Mouse (Mus musculus) heart, embryonic 15.5 days (tissue): ENCODE data around the gene Prkca. TPM values are rescaled to one million over a fixed set of nuclear protein-coding genes. Genes with fewer than 3 reads are reported as not detected.

Source experiments
- ATAC-seq: fragments of 200-750 bp; cut with Nextera tagmentation; replicated peaks from 2 replicates; pipeline ENCODE4 v1.8.0; 2017; ENCODE audit warnings: low read depth, moderate TSS enrichment; ENCODE audit not compliant: insufficient number of reproducible peaks, insufficient read depth, low FRiP score
- H3K27ac ChIP-seq: fragments of 300-500 bp; sonication (generic); 2 replicates; pipeline ENCODE4 v1.5.1; 2015; ENCODE audit warnings: mild to moderate bottlenecking, inconsistent platforms
- H3K27me3 ChIP-seq: fragments of 300-500 bp; sonication (generic); 2 replicates; pipeline ENCODE4 v1.6.1; 2015; ENCODE audit warnings: inconsistent platforms
- H3K36me3 ChIP-seq: fragments of 300-500 bp; sonication (generic); 2 replicates; pipeline ENCODE4 v1.6.1; 2015; ENCODE audit warnings: mild to moderate bottlenecking, inconsistent platforms
- H3K4me1 ChIP-seq: fragments of 300-500 bp; sonication (generic); replicated peaks from 2 replicates; pipeline ENCODE4 v1.6.1; 2015; ENCODE audit warnings: inconsistent platforms
- H3K4me2 ChIP-seq: fragments of 300-500 bp; sonication (generic); 2 replicates; pipeline ENCODE4 v1.6.1; 2015; ENCODE audit warnings: inconsistent platforms, mild to moderate bottlenecking, moderate library complexity
- H3K4me3 ChIP-seq: fragments of 300-500 bp; sonication (generic); 2 replicates; pipeline ENCODE4 v1.5.1; 2015; ENCODE audit warnings: mild to moderate bottlenecking, inconsistent platforms
- H3K9ac ChIP-seq: fragments of 300-500 bp; sonication (generic); 2 replicates; pipeline ENCODE4 v1.6.1; 2015; ENCODE audit warnings: mild to moderate bottlenecking, inconsistent platforms
- H3K9me3 ChIP-seq: fragments of 300-500 bp; sonication (generic); replicated peaks from 2 replicates; pipeline ENCODE4 v1.6.1; 2016; ENCODE audit warnings: inconsistent platforms
- WGBS: fragments of 180-500 bp; shearing (Covaris S2); methylation state at CpG from one replicate; pipeline ENCODE4 v1.1.7; 2015; ENCODE audit warnings: mixed read lengths; 5-methylcytosine and 5-hydroxymethylcytosine counted together
- polyA plus RNA-seq: library from polyadenylated mRNA; unstranded; fragments of >200 nt; fragmentation: Nextera tagmentation; extraction: Ambion mirVana; gene quantifications from 2 replicates; pipeline ENCODE4 v1.2.1, GENCODE M21; 2015

The Prkca gene
- polyA plus RNA-seq: 13.7 and 16.4 TPM in 2 replicates

DNA sequence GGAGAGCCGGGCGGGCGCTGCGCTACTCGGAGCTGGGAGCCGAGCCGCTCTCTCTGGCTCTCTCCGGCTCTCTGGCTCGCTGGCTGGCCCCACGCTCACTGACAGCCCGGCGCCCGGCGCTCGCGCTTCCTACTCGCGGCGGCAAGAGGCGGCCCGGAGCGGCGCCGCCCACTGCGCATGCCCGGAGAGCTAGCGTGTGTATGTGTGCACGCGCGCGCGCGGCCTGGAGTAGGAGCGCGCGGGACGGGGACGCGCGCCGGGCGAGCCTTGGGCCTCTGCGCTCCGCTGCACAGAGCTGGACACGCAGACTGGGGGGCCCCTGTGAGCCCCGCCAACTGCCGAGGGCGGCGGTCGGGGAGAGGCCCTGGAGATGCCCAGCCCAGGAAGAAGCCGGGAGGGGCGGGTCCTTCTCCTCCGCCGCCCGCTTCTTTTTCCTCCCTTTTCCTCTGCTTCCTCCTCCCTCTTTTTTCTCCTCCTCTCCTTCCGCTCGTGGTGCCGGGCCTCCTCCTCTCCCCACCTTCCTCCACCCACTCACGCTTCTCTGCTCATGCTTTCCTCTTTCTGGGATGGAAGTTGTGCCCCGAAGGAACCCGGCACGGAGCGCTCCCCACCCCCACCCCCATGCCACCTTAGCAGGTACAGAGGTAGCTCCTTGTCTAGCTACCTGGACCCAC, at the start of gene Prkca:
Prkca (minus strand) TSS at position 140 of the 674 bp plus-strand sequence.
- WGBS: under 1% methylated on average over 56 of the region's 63 CpGs
- ATAC-seq: peak; percentile 90
- Histone ChIP-seq H3K4me3 (peak within 1 kb of the TSS; percentile 75), H3K36me3 (no peaks in the 10 kb centered on the region), H3K9me3 (no peaks in the 10 kb centered on the region), H3K27me3 (no peaks in the 10 kb centered on the region), H3K9ac (peak within 1 kb of the TSS; percentile 91), H3K4me1 (peaks cover 16% of the 10 kb centered on the region), H3K4me2 (peak within 1 kb of the TSS; percentile 94), H3K27ac (peak within 1 kb of the TSS; percentile 89)

DNA sequence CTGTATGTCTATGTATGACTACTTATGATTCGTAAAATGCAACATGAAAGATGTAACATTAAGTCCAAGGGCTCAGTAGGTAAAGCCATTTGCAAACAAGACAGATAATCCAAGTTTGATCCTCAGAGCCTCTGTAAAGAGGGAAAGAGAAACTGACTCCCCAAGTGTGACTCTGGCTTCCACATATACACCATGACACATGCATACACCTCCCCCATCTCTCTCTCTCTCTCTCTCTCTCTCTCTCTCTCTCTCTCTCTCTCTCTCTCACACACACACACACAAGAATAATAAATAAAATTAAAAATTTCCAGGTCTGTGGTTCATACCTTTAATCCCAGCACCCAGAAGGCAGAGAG, 41.9 kb upstream of the Prkca start:
- H3K27ac ChIP-seq: no peak overlapping the region
- H3K4me2 ChIP-seq: no peak overlapping the region
- H3K4me3 ChIP-seq: no peak overlapping the region
- H3K4me1 ChIP-seq: 0 out of 2 replicates have a peak, but pooled peaks cover 3% of the 10 kb centered on the region
- 88% methylated on average over 1 of the region's 1 CpGs for WGBS
- H3K9me3 ChIP-seq: no peaks in the 10 kb centered on the region
- H3K27me3 ChIP-seq: no peaks in the 10 kb centered on the region
- H3K9ac ChIP-seq: no peak overlapping the region
- ATAC-seq: no peak
- no peaks in the 10 kb centered on the region for H3K36me3 ChIP-seq

- no peak for ATAC-seq
Measured at GRCm38 (mm10) chr11:108384920-108385665, 41.4 kb upstream of the Prkca start.

DNA sequence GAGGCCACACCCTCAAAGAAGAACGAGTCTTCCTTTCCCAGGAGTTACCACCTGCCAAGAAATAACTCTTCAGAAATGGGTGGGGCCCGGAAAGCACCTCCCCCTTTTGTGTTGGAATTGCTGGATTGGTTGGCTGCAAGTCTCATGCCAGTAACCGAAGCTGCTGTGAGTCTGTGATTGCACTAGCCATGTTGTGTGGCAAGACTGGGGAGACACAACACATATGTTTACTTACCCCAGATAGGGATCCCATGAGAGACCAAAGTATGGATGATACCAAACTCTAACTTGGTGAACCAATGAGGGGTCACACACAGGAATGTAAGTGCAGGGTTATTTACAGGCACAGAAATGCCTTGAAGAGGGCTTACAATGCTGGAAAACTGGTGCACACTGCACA, 38.9 kb upstream of the Prkca start:
- no peak for ATAC-seq
- Histone ChIP-seq H3K9ac (no peak overlapping the region), H3K27me3 (no peaks in the 10 kb centered on the region), H3K27ac (no peak overlapping the region), H3K36me3 (no peaks in the 10 kb centered on the region), H3K4me2 (no peak overlapping the region), H3K4me3 (no peak overlapping the region), H3K9me3 (no peaks in the 10 kb centered on the region), H3K4me1 (peaks cover 3% of the 10 kb centered on the region; the same call in 1 of the 2 replicates)
- WGBS: 76% methylated on average over 3 of the region's 3 CpGs

More at GRCm38 (mm10) chr11:108384920-108385665, 41.4 kb upstream of the Prkca start:
- Histone ChIP-seq H3K9me3 (no peaks in the 10 kb centered on the region), H3K27me3 (no peaks in the 10 kb centered on the region), H3K4me1 (0 out of 2 replicates have a peak, but pooled peaks cover 3% of the 10 kb centered on the region), H3K4me2 (no peak overlapping the region), H3K36me3 (no peaks in the 10 kb centered on the region), H3K4me3 (no peak overlapping the region), H3K27ac (no peak overlapping the region), H3K9ac (no peak overlapping the region)
- WGBS: 59% methylated on average over 4 of the region's 4 CpGs

DNA sequence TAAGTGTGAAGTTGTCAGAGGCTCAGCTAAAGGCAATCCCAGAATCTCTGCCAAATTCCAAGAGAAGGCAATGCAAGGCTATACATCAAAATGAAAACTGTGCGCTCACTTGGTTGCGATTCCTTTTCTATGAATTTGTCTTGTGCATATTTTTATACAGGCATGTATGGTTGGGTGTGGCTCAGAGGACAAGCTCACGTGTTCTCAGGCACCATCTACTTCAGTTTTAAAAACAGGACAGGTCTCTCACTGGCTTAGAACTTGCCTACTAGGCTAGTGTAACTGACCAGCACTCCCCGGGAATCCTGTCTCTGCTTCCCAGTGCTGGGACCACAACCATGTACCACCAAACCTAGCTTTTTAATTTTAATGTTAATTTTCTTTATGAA, 34.6 kb upstream of the Prkca start:
- H3K9me3 ChIP-seq: no peaks in the 10 kb centered on the region
- H3K9ac ChIP-seq: no peak overlapping the region
- WGBS: 65% methylated on average over 4 of the region's 4 CpGs
- no peak overlapping the region for H3K4me3 ChIP-seq
- H3K36me3 ChIP-seq: no peaks in the 10 kb centered on the region
- no peak overlapping the region for H3K4me2 ChIP-seq
- no peak overlapping the region for H3K27ac ChIP-seq
- no peaks in the 10 kb centered on the region; the same call in 1 of the 2 replicates for H3K4me1 ChIP-seq
- ATAC-seq: no peak
- no peaks in the 10 kb centered on the region for H3K27me3 ChIP-seq

GRCm38 (mm10) chr11:108377680-108378362, 34.1 kb upstream of the Prkca start:
- peak; percentile 58; the same call in 1 of the 2 replicates for ATAC-seq
- WGBS: 39% methylated on average over 19 of the region's 19 CpGs
- no peaks in the 10 kb centered on the region for H3K9me3 ChIP-seq

DNA sequence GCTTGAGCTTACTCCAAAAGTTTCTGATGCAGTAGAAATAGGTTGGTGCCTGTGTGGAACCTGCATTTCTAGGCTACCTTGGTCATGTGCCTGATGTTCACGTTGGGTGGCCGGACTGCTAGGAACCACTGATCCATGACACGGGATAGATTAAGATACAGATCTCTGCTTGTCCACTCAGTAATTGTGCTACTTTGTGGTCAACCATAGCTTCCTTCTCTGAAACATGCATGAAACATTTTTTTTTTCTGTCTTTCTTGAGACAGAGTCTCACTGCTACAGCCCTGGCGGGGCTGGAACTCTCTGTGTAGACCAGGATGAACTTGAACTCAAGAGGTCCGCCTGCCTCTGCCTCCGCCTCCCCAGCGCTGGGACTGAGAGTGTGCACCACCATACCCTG, 33.1 kb upstream of the Prkca start:
- Histone ChIP-seq H3K9me3 (no peaks in the 10 kb centered on the region), H3K4me3 (no peak overlapping the region), H3K27me3 (no peaks in the 10 kb centered on the region), H3K36me3 (no peaks in the 10 kb centered on the region), H3K4me1 (peaks cover under 1% of the 10 kb centered on the region), H3K4me2 (no peak overlapping the region), H3K9ac (no peak overlapping the region), H3K27ac (no peak overlapping the region)
- ATAC-seq: no peak
- WGBS: 91% methylated on average over 7 of the region's 7 CpGs

More at GRCm38 (mm10) chr11:108377680-108378362, 34.1 kb upstream of the Prkca start:
- no peak overlapping the region for H3K27ac ChIP-seq
- no peaks in the 10 kb centered on the region for H3K27me3 ChIP-seq
- H3K4me1 ChIP-seq: no peaks in the 10 kb centered on the region; the same call in 1 of the 2 replicates
- H3K4me3 ChIP-seq: no peak overlapping the region
- no peaks in the 10 kb centered on the region for H3K36me3 ChIP-seq
- no peak overlapping the region for H3K9ac ChIP-seq
- peak overlapping the region; percentile 20; the same call in 1 of the 2 replicates for H3K4me2 ChIP-seq

- ATAC-seq: no peak
- Histone ChIP-seq H3K36me3 (no peaks in the 10 kb centered on the region), H3K27ac (no peak overlapping the region), H3K4me2 (no peak overlapping the region), H3K9me3 (no peaks in the 10 kb centered on the region), H3K4me3 (no peak overlapping the region), H3K27me3 (no peaks in the 10 kb centered on the region), H3K4me1 (peaks cover 11% of the 10 kb centered on the region), H3K9ac (no peak overlapping the region)
- WGBS: 36% methylated on average over 1 of the region's 1 CpGs
Measured at GRCm38 (mm10) chr11:108367046-108367445, 23.3 kb upstream of the Prkca start.

DNA sequence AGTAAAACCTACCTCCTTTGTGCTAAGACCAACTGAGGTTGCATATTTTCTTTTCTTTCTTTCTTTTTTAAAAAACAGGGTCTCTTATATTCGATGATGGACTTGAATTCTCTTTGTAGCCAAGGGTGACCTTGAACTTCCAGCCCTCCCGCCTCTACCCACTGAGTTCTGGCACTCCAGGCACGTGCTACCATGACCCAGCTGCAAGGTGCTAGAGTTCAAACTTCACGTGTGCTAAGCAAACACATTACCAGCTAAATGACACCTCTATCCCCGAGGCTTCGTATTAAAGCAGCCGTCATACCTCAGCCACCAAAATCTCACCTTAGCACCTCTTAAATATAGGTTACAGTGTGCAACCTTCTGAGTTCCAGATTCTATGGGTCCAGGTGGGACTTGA, 21.9 kb upstream of the Prkca start:
- H3K4me3 ChIP-seq: no peak overlapping the region
- WGBS: 63% methylated on average over 7 of the region's 7 CpGs

GRCm38 (mm10) chr11:108364945-108365589, 21.3 kb upstream of the Prkca start:
- no peaks in the 10 kb centered on the region for H3K27me3 ChIP-seq
- no peak; the same call in 1 of the 2 replicates for ATAC-seq
- WGBS: 28% methylated on average over 7 of the region's 7 CpGs
- no peaks in the 10 kb centered on the region for H3K9me3 ChIP-seq
- H3K4me1 ChIP-seq: peaks cover 9% of the 10 kb centered on the region
- H3K4me3 ChIP-seq: no peak overlapping the region
- no peaks in the 10 kb centered on the region for H3K36me3 ChIP-seq
- no peak overlapping the region for H3K9ac ChIP-seq
- no peak overlapping the region for H3K27ac ChIP-seq
- H3K4me2 ChIP-seq: no peak overlapping the region

More for the DNA sequence above, 21.9 kb upstream of the Prkca start:
- Histone ChIP-seq H3K27me3 (no peaks in the 10 kb centered on the region), H3K27ac (no peak overlapping the region), H3K4me1 (peaks cover 9% of the 10 kb centered on the region), H3K36me3 (no peaks in the 10 kb centered on the region), H3K4me2 (no peak overlapping the region), H3K9ac (no peak overlapping the region), H3K9me3 (no peaks in the 10 kb centered on the region)
- ATAC-seq: no peak

GRCm38 (mm10) chr11:108363991-108364390, 20.3 kb upstream of the Prkca start:
- no peak for ATAC-seq
- H3K9ac ChIP-seq: no peak overlapping the region
- no peak overlapping the region for H3K4me3 ChIP-seq
- no peak overlapping the region for H3K4me2 ChIP-seq
- no peak overlapping the region for H3K27ac ChIP-seq
- no peaks in the 10 kb centered on the region for H3K9me3 ChIP-seq
- no peaks in the 10 kb centered on the region for H3K27me3 ChIP-seq
- H3K36me3 ChIP-seq: no peaks in the 10 kb centered on the region
- 62% methylated on average over 4 of the region's 4 CpGs for WGBS
- H3K4me1 ChIP-seq: peaks cover 9% of the 10 kb centered on the region
